Mouse (Mus musculus) left cerebral cortex, adult 11 months (tissue): ENCODE data around the gene Ctla4.

ENCODE experiments used
- DNase-seq: peaks from one replicate; pipeline ENCODE4 v3.0.0; 2022; ENCODE audit warnings: low spot score

The Ctla4 gene

DNA sequence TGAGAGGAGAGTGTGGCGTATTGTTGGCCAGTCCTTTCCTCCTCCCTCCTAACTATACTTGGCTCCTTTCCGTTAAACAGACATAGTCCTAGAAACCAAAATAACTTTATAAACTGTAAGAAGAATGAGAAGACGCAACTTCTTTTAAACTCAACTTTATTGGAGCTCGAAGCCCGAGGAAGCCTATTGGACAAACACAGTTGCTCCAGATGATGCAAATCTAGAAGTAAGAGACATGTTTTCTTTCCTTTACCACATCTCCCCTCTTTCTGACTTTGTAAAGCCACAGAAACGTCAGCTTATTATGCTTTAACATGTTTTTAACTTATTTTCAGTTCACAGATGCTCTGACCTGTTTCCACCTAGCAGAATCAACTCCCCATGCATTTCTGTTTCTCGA is at the start of gene Ctla4:
Ctla4 (plus strand) TSS at position 20 of the 400 bp plus-strand sequence.
- no peak for DNase-seq

DNA sequence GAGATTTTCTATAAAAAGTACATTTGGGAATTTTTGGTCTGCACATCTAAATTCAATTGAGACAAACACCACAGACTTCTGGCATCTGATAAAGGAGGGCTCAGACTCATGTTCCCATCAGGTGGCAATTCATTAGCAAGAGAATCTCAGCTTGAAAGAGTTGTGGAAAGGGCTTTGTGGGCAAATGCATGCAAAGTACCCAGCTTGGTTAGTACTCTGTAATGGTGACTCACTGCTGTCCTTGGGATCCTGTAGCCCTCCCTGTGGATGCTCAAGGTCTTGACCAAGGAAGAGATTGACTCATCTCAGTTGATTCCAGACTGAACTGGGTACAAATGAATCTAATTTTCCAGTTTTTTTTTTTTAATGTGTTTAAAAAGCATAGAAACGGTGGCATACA is 47.6 kb upstream of the Ctla4 start:
- DNase-seq, result no peak

DNA sequence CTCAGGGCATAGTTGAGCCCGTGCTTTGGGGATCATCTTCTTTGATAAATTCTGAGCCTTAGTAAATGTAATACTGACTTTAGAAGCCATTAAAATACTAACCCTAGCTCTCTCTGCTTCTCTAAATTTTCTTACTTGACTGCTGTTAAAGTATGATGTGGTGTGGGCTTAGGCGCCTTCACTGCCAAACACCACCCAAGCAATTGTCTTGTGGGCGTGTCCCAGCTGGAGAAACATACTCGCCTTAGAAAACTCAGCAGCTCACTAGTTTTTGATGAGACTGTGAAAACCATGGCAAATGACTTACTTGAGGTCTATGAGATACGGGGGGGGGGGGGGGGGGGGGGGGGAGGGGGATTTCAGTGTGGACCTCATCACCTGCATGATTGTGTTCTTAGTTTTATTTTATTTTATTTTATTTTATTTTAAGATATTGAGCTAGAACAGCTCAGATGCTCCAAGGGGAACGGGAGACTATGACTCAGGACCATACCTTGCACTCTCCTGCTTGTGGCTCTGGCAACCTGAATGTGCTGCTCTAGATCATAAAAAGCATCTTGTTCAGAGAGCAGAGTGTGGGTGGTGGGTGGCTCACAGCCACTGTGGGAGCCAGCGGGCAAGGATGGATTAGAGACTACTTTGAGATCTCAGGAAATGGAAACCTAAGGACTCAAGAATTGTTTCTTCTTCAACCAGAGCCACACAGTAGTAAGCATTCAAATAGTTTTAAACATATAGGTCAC is 41.3 kb upstream of the Ctla4 start:
- no peak for DNase-seq

DNA sequence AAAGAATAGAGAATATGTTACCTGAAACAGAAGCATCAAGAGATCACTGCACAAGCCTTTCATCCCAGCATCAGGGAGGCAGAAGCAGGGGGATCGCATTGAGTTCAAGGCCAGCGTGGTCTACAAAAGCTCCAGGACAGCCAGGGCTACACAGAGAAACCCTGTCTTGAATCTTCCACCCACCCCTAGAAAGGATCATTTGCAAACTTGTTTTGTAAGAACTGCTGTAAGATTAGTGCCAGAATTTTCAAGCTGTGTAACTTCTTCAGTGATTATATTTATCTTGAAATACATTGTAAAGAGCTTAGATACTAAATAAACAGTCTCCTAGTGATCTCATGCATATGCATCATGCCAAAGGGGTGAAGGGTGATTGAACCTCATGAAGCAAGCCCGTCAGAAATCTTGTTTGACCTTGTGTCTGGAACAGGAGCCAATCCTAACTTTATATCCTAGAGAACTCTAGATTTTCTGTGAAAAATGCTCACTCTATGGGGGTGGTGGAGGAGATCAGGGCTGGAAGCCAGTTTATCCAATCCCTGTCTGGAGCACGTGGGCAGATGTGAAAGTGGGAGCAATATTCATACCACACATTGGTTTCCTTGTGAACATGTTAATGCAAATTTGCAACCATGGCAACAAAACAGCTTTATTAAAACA is 40.1 kb upstream of the Ctla4 start:
- peak; percentile 51 for DNase-seq

DNA sequence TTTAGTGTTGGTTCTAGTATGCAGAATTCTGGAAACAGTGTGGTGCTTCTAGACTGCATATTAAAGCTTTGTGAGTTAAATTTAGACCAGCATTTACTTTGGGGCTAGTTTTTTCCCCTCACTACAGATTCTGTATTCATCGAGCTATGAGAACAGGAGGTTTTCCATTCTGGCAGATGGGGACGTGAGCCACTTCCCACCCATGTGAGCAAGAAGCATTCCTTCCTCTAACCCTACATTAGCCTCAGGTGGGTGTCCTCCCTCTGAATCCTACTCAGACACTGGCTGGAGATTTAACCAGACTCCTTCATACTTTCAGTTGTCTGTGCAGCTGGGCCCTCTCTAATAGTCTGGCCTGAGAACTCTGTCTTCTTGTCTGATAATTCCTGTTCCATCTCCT is 37.7 kb upstream of the Ctla4 start:
- no peak for DNase-seq

DNA sequence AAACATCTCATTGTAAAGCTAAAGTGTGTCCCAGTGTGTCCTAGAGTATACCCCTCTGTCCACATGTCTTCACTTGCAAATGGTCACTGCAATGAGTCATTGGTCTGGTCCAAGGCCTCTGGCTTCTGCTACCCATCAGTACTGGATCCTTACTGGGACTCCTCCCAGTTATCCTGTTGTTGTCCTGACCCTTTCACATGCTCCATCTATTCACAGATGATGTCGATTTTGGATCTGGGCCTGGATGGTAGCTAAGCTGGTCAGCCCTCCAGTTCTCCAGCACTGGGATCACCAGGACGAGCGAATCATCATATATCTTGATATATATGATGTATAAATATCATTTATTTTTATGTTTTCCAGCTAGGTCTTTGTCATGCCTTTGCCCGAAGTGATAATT is 37.0 kb upstream of the Ctla4 start:
- no peak for DNase-seq

DNA sequence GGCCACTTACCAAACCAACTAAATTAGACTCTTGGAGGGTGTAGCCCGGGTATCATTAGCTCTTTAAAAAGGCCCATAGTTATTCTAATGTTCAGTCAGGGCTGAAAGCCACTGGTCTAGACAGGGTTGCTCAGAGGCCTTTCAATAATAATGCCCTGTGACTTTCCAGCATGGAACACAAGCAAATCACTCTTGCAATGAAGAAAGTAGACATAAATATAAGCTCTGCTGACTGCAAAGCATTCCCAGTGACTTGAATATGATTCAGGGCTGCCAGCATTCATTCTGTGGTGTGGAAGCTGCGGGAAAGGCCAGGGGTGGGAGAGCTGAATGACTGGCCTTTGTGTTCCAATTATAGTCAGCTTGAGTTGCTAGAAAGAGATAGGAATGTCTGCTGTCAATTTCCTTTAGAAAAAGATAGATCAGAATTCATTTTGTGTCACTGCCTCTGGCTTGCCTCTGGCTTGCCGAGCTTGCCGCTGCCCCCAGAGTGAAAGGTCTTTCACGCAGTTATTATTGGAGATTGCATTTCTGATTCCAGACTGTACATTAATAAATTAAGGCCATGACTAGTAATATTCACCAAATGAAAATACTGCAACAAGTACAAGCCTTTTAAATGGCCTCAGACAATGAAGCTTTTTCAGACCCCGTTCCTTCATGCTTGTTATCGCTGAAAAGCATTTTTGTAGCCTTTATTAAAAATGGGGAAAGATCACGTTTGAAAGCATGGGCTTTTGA is 35.6 kb upstream of the Ctla4 start:
- DNase-seq, result no peak

DNA sequence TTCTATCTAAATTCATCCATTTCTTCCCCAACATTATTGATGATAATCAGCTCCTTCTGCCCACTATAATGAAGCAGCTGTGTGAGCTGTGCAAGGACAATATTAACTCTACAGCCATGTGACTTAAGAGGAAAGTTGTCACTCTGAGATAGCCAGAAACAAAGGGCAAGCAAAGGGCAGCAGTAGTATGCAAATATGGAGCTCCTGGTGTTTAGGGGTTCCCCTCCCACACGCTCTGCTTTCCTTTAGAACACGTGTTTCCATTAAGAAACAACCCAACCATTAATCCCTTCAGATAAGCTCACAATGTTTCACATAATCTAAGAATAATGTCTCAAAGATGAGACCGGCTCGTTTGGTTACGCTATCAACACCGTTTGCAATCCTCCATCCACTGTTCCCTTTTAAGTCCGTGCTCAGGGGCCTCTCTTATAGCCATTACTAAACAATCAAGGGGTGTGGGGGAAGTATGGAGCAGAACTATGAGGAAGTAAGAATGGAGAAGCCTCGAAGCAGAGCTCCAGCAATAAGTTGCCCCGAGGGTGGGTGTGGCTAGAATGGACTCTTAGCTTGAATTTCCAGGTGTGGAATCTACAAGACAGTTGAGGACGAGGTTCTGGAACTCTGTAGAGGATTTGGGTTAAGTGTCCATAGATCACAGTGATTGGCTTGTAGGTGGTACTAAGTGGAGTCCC is 34.6 kb upstream of the Ctla4 start:
- DNase-seq, result no peak

DNA sequence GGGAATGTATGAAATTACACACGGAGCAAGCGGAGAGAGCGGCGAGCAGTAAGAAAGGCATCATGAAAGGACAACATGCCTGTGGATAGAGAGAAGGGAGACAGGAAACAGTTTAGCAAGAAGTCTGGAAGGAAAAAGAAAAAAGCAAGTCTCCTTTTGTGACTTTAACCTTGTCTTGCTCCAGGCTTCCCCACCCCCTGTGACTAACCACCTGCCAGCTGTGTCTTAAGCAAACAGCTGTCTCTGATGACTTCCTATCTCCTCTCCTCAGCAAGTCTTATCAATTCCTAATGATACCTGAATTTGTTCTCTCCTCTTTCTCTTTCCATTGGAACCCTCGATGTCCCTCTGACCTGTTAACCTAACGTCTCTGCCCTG is 34.0 kb upstream of the Ctla4 start:
- DNase-seq, result no peak

DNA sequence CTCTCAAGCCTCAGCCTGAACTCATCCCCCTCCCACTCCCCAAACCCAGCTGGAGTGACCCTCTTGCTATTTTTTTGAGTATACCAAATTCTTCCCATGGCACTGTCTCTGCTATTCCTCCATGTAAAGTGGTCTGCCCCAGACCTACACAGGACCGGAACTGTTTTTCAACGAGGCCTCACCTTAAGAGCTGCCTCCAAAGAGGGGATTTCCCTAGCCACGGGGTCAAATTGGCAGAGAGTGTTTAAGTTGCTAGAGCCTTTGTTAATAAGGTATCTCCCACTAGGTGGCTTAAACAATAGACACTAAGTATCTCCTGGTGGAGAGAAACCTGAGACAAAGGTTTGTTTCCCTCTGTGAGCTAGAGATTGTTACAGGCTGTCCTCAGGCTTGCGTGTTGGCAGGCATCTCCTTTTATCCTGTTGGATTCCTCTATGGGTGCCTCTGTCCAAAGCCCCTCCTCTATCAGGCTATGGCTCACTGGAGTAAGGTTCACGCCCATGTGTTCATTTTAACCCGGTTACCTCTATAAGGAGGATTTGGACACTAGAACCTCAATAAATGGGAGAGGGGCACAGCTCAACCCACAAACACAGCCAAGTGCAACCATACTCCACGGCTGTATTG is 33.4 kb upstream of the Ctla4 start:
- DNase-seq, result no peak

DNA sequence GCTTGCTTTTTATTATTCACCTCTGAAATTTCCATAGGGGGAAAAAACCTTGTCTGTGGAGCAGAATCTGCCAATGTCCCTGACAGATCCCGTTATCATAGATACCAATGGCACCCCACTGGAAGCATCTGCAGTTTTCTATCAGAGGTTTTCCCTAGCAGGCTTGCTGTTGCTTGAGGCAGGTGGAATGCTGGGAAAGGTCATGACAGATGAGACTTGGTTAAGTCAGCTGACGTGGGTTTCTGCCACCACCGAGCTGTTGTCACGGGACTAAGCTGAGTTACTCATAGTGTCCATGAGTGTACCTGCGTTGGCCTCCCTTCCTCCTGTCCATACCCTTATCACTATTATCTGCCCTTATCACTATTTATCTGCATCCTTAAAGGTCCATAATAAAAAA is 32.8 kb upstream of the Ctla4 start:
- DNase-seq, result no peak

DNA sequence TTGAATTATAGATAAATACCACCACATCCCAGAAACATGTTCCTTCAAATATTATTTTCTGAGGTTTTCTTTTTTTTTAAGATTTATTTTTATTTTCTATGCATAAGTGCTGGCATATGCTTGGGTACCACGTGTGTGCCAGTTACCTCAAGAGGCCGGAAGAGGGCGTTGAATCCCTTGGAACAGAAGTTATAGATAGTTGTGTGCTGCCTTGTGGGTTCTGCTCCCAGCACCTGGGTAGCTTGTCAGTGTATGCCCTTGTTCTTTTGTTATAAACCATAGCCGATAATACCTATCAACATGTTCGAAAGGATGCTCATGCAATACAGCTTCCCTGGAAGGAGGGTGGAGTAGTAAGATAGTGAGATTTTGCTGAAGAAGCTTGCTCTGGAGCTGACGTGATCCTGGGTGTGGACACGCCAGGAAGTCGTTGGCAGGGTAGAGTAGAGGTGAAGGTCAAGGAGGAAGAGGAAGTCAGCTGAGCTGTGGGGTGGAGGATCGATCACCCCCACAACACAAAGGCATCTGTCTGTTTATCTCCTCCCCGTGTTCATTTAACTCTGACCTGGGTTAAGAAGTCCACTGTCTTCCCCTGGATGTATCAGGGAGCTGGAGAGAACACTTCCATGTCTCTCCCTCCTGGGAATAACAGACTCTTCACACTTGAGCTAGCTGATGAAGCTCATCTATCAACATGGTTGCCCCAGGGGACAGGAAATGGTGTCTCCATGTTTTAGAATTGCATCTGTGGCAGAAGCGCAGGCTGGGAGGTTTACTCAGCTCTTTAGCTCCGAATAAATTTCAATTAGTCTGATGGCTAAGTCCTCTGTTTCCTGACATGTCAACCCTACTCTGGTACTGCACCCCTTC is 29.2 kb upstream of the Ctla4 start:
- DNase-seq, result no peak

DNA sequence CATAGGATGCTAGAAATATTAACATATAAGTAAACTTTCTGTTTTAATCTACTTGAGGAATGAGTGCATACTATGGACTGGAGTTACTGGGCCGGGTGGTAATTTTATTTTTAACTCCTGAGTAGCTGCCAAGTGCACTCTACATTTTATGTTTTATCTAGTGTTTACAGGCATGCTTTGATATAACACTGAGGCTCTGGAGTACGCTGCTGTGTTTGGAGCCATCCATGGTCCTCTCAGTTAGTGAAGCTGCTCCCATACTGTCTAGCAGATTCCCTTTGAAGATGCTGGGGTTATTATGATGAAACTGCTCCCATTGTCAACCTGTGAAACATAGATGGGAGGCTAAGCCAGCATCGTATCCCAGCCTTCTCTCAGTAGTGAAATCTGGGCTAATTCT is 27.6 kb upstream of the Ctla4 start:
- no peak for DNase-seq

DNA sequence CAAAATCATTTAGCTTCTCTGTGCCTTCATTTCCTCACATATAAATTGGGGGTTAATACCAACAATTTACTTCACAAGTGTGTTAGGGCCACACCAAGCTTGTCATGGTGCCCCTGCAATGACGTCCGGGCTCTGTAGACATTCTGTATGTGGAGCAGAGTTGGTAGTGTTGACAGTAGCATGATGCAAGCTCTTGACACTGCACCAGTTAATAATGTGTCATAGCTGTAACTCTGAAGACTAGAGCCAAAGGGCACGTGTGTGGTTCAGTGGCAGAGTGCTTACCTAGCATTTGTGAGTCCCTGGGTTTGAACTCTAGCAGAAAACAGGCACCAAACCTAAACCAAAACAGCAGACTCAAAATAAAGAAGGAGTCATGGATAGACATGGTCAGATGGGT is 27.0 kb upstream of the Ctla4 start:
- no peak for DNase-seq

DNA sequence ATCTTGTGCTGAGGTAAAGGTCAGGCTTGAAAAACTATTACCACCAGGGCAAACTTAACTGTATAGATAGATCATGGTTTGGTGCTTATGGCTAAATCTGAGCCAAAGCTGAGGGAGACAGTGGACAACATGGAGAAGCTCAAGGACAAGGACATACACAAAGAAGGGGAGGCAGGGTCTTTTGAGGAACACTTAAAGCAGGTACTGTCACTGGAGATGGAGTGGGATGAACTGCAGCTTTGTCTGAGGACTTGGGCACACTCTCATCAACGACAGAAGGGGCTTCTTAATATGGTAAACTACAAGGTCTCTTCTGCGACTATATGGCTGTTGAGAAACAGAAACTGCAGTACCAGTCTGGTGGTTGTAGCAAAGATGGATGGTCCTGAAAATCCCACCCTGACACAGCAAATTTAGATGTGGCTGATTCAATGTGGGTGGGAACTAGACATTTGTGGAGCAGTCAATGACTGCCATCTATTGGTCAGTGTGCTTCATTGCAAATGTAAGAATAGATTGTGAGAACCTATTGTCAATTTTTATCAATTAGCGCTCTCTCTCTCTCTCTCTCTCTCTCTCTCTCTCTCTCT is 26.3 kb upstream of the Ctla4 start:
- DNase-seq, result no peak

DNA sequence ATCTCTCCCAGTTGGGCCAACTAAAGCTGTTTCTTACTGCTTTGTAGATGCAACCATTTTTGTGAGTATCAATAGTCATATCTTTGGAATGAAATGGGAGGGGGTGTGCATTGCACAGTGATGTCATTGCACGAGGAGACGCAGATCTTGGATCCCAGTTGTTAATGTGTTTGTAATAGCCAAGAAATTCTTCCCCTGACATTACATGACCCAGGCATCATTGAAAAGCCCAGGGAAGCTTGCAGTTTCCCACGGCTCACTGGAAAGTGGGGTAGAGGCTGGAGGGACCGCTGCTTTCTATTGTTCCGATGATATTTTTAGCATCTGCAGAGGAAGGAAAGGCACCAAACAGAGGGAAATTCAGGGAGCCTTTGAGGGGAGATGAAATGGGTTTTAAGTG is 25.8 kb upstream of the Ctla4 start:
- DNase-seq, result no peak

DNA sequence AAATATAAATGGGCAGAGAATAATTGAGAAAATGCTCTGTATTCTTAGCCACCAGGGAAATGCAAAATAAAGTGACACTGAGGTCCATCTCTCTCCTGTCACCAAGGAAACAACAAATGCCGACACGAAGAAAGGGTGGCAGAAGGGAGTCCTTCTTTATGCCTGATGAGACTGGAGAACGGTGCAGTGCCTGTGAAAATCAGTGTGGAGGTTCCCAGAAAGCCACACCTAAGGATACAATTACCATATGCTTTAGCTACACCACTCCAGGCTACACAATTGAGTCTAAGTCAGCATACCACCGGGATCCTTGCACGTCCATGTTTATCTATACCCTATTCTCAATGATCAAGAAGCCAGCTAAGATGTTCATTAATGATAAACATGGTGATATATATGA is 25.4 kb upstream of the Ctla4 start:
- no peak for DNase-seq

DNA sequence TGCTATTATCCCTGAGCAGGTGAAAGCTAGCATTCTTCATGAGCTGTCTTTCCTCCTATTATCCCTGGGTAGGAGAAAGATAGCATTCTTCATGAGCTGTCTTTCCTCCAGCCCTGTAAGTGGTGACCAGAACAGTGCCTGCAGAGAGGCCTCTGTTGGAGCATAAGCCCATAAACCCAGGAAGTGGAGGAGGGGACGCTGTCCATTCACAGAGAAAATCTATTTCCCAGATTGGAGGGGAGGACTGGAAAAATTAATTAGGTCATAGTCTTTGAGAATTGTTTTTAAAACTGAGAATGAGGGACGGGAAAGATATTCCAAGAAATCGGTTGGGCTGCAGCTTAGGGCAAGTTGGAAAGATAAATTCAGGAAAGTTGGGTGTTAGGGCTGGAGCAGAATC is 24.3 kb upstream of the Ctla4 start:
- no peak for DNase-seq

DNA sequence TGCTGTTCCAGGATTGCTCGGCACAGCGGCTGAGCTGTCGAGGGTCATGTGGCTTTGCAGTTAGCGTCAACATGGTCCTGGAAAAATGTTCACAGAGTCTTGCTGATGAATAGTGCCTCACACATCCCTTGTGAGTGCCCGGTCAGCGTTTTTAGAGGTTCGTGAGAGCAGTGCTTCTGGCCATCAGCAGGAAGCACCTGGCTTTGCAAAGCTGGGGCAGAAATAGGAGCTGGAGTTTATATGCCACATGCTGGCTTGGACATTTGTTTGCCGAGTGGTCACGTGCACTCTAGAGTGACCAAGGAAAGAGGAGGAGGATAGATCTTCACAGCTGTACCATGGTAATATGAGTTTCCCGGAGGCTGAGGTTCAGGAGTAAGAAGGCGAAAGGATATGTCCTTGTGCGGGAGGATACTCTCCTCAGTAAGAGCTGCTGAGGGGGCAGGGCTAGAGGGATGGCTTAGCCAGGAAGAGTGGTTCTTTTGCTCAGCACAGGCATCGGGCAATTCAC is 23.8 kb upstream of the Ctla4 start:
- no peak for DNase-seq

DNA sequence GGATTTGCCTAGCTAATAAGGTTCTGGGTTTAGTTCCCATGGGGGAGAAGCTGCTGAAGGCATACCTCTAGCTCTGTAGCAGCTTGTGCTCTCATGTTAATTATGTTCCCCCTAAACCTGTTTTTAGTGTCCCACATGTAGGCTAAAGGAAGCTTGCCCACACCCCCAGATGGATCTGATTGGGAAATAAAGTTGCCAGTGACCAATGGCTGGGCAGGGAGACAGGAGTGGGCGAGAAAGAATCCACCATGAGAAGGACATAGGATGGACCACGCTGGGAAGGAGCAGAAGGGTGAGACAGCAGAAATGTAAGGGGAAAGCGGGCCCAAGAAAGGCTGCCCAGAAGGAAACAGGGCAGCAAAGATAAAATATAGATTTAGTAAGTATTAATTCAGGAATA is 23.1 kb upstream of the Ctla4 start:
- no peak for DNase-seq

DNA sequence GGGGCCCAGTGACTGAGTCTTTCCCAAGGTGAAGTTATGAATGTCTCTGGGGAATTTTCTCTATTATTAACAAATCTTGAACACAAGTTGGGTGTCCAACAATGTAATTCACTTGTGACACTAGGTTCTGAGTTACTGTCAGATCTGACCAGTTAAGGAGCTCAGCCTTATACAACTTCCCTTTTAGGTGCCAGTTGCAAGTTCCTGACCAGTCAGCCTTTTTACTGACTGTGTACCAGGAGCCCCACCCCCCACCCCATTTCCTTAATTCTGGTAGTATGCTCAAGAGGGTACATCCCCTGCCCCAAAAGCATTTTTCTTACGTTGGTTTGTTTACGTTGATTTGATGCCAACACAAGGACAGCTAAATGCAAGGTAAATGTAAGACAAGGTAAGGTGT is 21.6 kb upstream of the Ctla4 start:
- no peak for DNase-seq
